10 mouse cellular contexts compared by ENCODE assay signal in the genomic region with DNA sequence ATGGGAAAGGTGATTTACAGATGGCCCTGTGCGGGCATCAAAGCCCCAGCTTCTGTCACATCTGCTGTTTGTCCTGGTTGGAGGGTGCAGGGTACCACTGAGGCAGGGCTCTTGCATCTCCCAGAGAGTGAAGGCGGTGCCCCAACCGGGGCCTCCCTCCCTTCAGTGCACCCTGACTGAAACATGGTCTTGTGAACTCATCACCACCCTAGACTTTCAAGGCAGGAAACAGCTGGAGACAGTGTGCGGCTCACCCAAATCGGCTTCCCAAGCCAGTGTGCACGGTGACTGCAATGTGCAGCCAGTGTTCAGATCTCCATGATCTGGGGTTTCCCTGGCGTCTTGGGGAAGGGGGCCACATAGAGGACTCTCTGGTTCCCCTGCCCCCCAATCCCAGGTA. TPM values are rescaled to one million over a fixed set of nuclear protein-coding genes. Genes with fewer than 3 reads are reported as not detected.
DNase-seq lines count a peak whose midpoint lies in the region; ATAC-seq and TF ChIP-seq lines count a peak whose summit lies in the region.
"Had no signal": no experiment of that assay in that cellular context is flagged by ENCODE, and none has a peak within 500 bp of the region (broad histone marks: within the 10 kb centered on the region; RNA-seq: fewer than 3 reads in every experiment).

No protein-coding gene starts in this region.

- H3K4me1 ChIP-seq in intestine, embryonic 14.5 days (replicated peaks; ENCODE audit: control insufficient read depth, insufficient read depth, low read length) = peaks cover 6% of the 10 kb centered on the region; the same call in 1 of the 2 replicates
- no peaks in the 10 kb centered on the region for H3K4me1 ChIP-seq in intestine, postnatal 0 days (replicated peaks; ENCODE audit: control insufficient read depth, insufficient read depth, low read length)
- H3K4me1 ChIP-seq in midbrain, embryonic 12.5 days = peaks cover 22% of the 10 kb centered on the region
- peaks cover 4% of the 10 kb centered on the region; the same call in 1 of the 2 replicates for H3K4me1 ChIP-seq in midbrain, embryonic 15.5 days
- peaks cover 28% of the 10 kb centered on the region for H3K4me1 ChIP-seq in limb, embryonic 12.5 days (replicated peaks)
- no peaks in the 10 kb centered on the region for H3K4me1 ChIP-seq in forebrain, postnatal 0 days (ENCODE audit: insufficient read depth)

- H3K27me3 ChIP-seq in intestine, embryonic 14.5 days (replicated peaks; ENCODE audit: control insufficient read depth, insufficient read depth, low read length) = no peaks in the 10 kb centered on the region
- H3K27me3 ChIP-seq in intestine, postnatal 0 days (replicated peaks; ENCODE audit: control insufficient read depth, insufficient read depth, low read length) = no peaks in the 10 kb centered on the region
- H3K27me3 ChIP-seq in midbrain, embryonic 12.5 days = no peaks in the 10 kb centered on the region
- no peaks in the 10 kb centered on the region for H3K27me3 ChIP-seq in midbrain, embryonic 15.5 days (replicated peaks)
- 0 out of 2 replicates have a peak, but pooled peaks cover 4% of the 10 kb centered on the region for H3K27me3 ChIP-seq in limb, embryonic 12.5 days
- H3K27me3 ChIP-seq in forebrain, postnatal 0 days (ENCODE audit: insufficient read depth, low read length) = no peaks in the 10 kb centered on the region

- H3K4me2 ChIP-seq in intestine, embryonic 14.5 days (ENCODE audit: low read length) = no peak overlapping the region
- no peak overlapping the region for H3K4me2 ChIP-seq in intestine, postnatal 0 days (replicated peaks; ENCODE audit: low read depth)
- no peak overlapping the region for H3K4me2 ChIP-seq in midbrain, embryonic 12.5 days (replicated peaks)
- no peak overlapping the region for H3K4me2 ChIP-seq in midbrain, embryonic 15.5 days
- H3K4me2 ChIP-seq in limb, embryonic 12.5 days = no peak overlapping the region
- no peak overlapping the region for H3K4me2 ChIP-seq in forebrain, postnatal 0 days (ENCODE audit: low read depth)

- no peaks in the 10 kb centered on the region for H3K36me3 ChIP-seq in intestine, embryonic 14.5 days (ENCODE audit: control insufficient read depth, insufficient read depth, low read length)
- no peaks in the 10 kb centered on the region for H3K36me3 ChIP-seq in intestine, postnatal 0 days (ENCODE audit: control insufficient read depth, insufficient read depth)
- no peaks in the 10 kb centered on the region for H3K36me3 ChIP-seq in midbrain, embryonic 12.5 days
- no peaks in the 10 kb centered on the region for H3K36me3 ChIP-seq in midbrain, embryonic 15.5 days (replicated peaks)
- H3K36me3 ChIP-seq in limb, embryonic 12.5 days = no peaks in the 10 kb centered on the region
- H3K36me3 ChIP-seq in forebrain, postnatal 0 days (ENCODE audit: insufficient read depth) = no peaks in the 10 kb centered on the region

- no peak overlapping the region for H3K9ac ChIP-seq in intestine, embryonic 14.5 days (ENCODE audit: low read length)
- H3K9ac ChIP-seq in intestine, postnatal 0 days (ENCODE audit: low read depth, low read length) = no peak overlapping the region
- H3K9ac ChIP-seq in midbrain, embryonic 12.5 days (replicated peaks) = no peak overlapping the region
- H3K9ac ChIP-seq in midbrain, embryonic 15.5 days = no peak overlapping the region
- 0 out of 2 replicates have a peak overlapping the region, but pooled peaks have one; percentile 18 for H3K9ac ChIP-seq in limb, embryonic 12.5 days (replicated peaks)
- no peak overlapping the region for H3K9ac ChIP-seq in forebrain, postnatal 0 days

- H3K27ac ChIP-seq in intestine, embryonic 14.5 days (ENCODE audit: low read depth) = peak overlapping the region; percentile 12; the same call in 1 of the 2 replicates
- H3K27ac ChIP-seq in intestine, postnatal 0 days (ENCODE audit: low read depth, low read length) = no peak overlapping the region
- H3K27ac ChIP-seq in midbrain, embryonic 12.5 days (replicated peaks) = 0 out of 2 replicates have a peak overlapping the region, but pooled peaks have one; percentile 30
- no peak overlapping the region for H3K27ac ChIP-seq in midbrain, embryonic 15.5 days
- H3K27ac ChIP-seq in limb, embryonic 12.5 days = no peak overlapping the region
- no peak overlapping the region for H3K27ac ChIP-seq in forebrain, postnatal 0 days (ENCODE audit: low read depth, low read length)

- DNase-seq in intestine, embryonic 14.5 days (ENCODE audit: low spot score) = no peak
- DNase-seq in thymus, postnatal 36 days = peak; percentile 27 to 44
- no peak for DNase-seq in forebrain, postnatal 0 days
- DNase-seq: cerebellum, adult 9-11 months; midbrain, embryonic 14.5 days had no signal

- no peaks in the 10 kb centered on the region for H3K9me3 ChIP-seq in intestine, embryonic 14.5 days (ENCODE audit: control insufficient read depth, low read length)
- no peaks in the 10 kb centered on the region for H3K9me3 ChIP-seq in intestine, postnatal 0 days (ENCODE audit: control insufficient read depth)
- H3K9me3 ChIP-seq in midbrain, embryonic 12.5 days = no peaks in the 10 kb centered on the region
- H3K9me3 ChIP-seq in midbrain, embryonic 15.5 days = no peaks in the 10 kb centered on the region
- no peaks in the 10 kb centered on the region for H3K9me3 ChIP-seq in limb, embryonic 12.5 days
- H3K9me3 ChIP-seq in forebrain, postnatal 0 days (ENCODE audit: low read length) = no peaks in the 10 kb centered on the region

- WGBS in intestine, embryonic 14.5 days = 58% methylated on average over 7 of the region's 7 CpGs
- WGBS in intestine, postnatal 0 days = 71% methylated on average over 7 of the region's 7 CpGs
- WGBS in midbrain, embryonic 12.5 days = 84% methylated on average over 7 of the region's 7 CpGs
- WGBS in midbrain, embryonic 15.5 days = 84% methylated on average over 7 of the region's 7 CpGs
- WGBS in limb, embryonic 12.5 days = 64% methylated on average over 7 of the region's 7 CpGs
- WGBS in forebrain, postnatal 0 days = 87% methylated on average over 7 of the region's 7 CpGs

- TF ChIP-seq CTCF in intestine, postnatal 0 days (IDR thresholded peaks at IDR 0.05; ENCODE audit: low read depth) = no peak
- TF ChIP-seq CTCF in forebrain, postnatal 0 days (IDR thresholded peaks at IDR 0.05; ENCODE audit: low read depth) = no peak

- ATAC-seq in intestine, embryonic 14.5 days (replicated peaks; ENCODE audit: low FRiP score, low TSS enrichment, low read depth) = no peak
- no peak for ATAC-seq in intestine, postnatal 0 days
- ATAC-seq in midbrain, embryonic 12.5 days (ENCODE audit: low FRiP score, low read depth) = no peak
- no peak for ATAC-seq in midbrain, embryonic 15.5 days (replicated peaks)
- ATAC-seq in limb, embryonic 12.5 days (ENCODE audit: insufficient number of reproducible peaks, insufficient read depth, low FRiP score, low TSS enrichment, low read depth) = no peak
- ATAC-seq in forebrain, postnatal 0 days = no peak
- no peak for ATAC-seq in frontal cortex, adult (ENCODE audit: low TSS enrichment)

- H3K4me3 ChIP-seq in intestine, embryonic 14.5 days (ENCODE audit: low read depth, low read length) = no peak overlapping the region
- H3K4me3 ChIP-seq in intestine, postnatal 0 days (ENCODE audit: low read depth, low read length) = no peak overlapping the region
- H3K4me3 ChIP-seq in midbrain, embryonic 12.5 days = no peak overlapping the region
- H3K4me3 ChIP-seq in midbrain, embryonic 15.5 days = no peak overlapping the region
- H3K4me3 ChIP-seq in limb, embryonic 12.5 days (replicated peaks) = no peak overlapping the region
- H3K4me3 ChIP-seq in forebrain, postnatal 0 days (ENCODE audit: low read depth, low read length) = no peak overlapping the region

RNA-seq across cellular contexts. Expression of a gene that starts 26.0 kb away (rescaled TPM):
- 1,100 and 1,123 TPM in 2 replicates for polyA plus RNA-seq in intestine, embryonic 14.5 days (2014; fragmentation: Nextera tagmentation; extraction: Ambion mirVana)
- 357 and 374 TPM in 2 replicates for polyA plus RNA-seq in intestine, postnatal 0 days (2015; fragmentation: Nextera tagmentation; extraction: Ambion mirVana)
- polyA plus RNA-seq in midbrain, embryonic 12.5 days (2016; fragmentation: Nextera tagmentation; extraction: Ambion mirVana) = 1,089 and 1,182 TPM in 2 replicates
- 320 and 370 TPM in 2 replicates for polyA plus RNA-seq in midbrain, embryonic 15.5 days (2015; fragmentation: Nextera tagmentation; extraction: Ambion mirVana)
- polyA plus RNA-seq in limb, embryonic 12.5 days (2016; fragmentation: Nextera tagmentation; extraction: Ambion mirVana) = 1,264 and 1,267 TPM in 2 replicates
- total RNA-seq in forebrain, postnatal 0 days (2014; rRNA removed) = 31.4 and 44.1 TPM in 2 replicates
- 430 and 467 TPM in 2 replicates for polyA plus RNA-seq in forebrain, postnatal 0 days (2015; fragmentation: Nextera tagmentation; extraction: Ambion mirVana)

Comparison
In these comparisons a context has a peak if more than half of its experiments do, and no peak if none do; other contexts are left out.
1. H3K27ac ChIP-seq: peak in intestine, embryonic 14.5 days (single experiment) and midbrain, embryonic 12.5 days (single experiment); none in intestine, postnatal 0 days (single experiment), midbrain, embryonic 15.5 days (single experiment), limb, embryonic 12.5 days (single experiment) and forebrain, postnatal 0 days (single experiment).
2. DNase-seq: peak in thymus, postnatal 36 days (2 of 2); none in intestine, embryonic 14.5 days (single experiment) and forebrain, postnatal 0 days (single experiment).